Mouse (Mus musculus) c-Kit-negative CD71-positive TER-119-positive erythroid progenitor cells, embryonic 14.5 days (primary cell): ENCODE data around the gene Sptan1.

ENCODE experiments used
- DNase-seq: peaks from one replicate; pipeline ENCODE4 v3.0.0-alpha.2; 2013; ENCODE audit warnings: low read depth, low spot score

Gene Sptan1

DNA sequence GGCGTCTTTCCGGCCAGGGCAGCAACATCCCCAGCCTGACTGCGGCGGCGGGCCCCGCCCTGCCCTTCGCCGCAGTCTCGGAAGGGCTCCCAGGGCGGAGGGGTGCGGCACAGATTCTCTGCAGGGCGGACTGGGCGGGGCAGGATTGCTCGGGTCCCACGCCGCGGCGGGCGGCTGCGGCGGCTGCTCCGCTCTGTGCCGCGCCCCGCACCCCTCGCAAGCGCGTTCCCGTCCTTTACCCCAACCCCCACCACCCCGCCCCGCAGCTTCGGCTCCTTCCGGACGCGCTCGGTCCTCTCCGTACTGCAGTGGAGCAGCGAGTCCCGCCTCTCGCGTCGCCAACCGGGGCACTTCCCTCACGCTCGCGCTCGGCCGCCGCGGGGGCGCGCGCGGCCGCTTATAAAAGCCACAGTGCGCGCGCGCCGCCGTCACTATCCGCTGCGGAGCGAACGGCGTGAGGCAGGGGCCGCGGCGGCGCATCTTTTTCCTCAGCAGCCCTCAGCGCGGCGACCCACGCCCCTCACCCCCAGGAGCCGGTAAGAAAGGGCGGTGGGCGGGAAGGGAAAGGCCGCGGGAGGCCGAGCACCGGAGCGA is at the start of gene Sptan1:
Gene Sptan1 (plus strand): TSS at position 311 of the 594 bp plus-strand sequence.
- peak; percentile 31 for DNase-seq

DNA sequence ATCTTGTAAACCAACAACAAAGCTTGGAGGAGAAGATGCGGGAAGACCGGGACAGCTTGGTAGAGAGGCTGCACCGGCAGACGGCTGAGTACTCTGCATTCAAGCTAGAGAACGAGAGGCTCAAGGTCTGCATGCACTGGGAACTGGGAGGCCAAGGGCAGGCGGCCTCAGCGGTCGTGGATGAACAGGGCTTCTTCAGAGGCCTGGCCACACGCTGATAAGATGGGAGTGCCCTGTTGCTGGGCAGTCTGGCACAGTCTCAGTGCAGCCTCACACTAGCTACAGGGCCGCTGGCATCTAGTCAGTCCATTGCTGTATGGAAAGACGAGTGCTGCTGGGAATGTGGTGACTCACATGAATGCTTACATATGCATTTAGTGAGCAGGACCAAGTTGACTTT is 47.7 kb upstream of the Sptan1 start:
- DNase-seq: peak; percentile 37

DNA sequence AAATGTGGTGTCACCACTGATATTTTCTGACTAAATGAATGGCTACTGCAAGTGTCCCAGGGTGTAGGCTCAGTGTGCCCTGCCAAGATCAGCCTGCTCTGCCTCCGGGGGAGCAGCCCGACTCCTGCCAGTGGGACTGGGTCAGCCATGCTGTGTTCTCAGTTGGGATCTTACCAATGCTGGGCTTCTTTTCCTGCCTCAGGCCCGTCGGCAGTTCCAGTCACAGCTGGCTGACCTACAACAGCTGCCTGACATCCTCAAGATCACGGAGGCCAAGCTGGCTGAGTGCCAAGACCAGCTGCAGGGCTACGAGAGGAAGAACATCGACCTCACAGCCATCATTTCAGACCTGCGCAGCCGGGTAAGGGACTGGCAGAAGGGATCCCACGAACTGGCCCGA is 43.3 kb upstream of the Sptan1 start:
- DNase-seq: no peak

DNA sequence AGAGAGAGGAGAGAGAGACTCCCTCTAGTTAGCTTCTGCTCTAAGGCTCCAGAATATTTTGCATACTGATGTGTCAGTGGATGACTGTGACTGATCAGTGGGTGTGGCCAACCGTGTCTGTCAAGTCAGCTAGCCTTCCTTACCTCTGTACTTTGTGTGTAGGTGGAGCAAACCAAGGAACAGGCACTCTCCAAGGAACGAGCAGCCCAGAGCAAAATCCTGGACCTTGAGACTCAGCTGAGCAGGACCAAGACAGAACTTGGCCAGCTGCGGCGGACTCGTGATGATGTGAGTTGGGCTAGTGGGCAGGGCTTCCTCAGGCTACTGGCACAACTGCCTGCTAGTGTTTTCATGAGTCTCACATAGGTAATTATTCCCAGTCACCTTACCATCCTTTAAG is 38.8 kb upstream of the Sptan1 start:
- DNase-seq: no peak

DNA sequence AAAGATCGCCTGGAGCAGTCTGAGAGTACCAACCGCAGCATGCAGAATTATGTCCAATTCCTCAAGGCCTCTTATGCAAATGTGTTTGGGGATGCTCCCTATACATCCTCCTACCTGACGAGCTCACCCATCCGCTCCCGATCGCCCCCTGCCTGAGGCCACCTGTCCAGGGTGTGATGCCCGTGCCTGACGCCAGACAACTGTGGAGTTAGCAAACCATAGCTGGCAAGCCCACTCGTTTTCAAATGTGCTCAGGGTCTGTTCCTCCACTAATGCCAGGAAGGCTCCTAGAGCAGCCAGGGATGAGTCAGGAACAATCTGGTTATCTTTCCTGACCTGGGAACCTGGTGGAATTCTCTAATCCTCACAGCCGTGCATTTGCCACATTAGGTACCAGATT is 34.9 kb upstream of the Sptan1 start:
- no peak for DNase-seq

DNA sequence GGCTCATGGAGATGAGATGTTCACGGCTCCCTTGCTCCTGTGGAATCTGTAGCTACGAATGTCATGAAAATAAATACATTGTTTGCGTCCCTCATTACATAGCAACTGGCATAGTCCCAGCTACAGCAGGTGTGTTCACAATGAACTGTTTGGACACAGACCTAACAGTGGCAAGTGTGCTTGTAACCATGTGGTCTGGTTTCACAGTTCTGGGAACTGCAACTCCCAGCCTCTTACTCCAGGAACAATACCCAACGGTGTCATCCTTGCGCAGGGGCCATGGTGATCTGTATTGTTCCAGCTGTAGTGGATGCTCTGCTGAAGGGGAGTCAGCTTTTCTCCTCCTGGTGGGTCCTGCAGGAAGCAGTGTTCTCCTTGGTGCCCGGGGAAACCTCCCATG is 34.2 kb upstream of the Sptan1 start:
- no peak for DNase-seq

DNA sequence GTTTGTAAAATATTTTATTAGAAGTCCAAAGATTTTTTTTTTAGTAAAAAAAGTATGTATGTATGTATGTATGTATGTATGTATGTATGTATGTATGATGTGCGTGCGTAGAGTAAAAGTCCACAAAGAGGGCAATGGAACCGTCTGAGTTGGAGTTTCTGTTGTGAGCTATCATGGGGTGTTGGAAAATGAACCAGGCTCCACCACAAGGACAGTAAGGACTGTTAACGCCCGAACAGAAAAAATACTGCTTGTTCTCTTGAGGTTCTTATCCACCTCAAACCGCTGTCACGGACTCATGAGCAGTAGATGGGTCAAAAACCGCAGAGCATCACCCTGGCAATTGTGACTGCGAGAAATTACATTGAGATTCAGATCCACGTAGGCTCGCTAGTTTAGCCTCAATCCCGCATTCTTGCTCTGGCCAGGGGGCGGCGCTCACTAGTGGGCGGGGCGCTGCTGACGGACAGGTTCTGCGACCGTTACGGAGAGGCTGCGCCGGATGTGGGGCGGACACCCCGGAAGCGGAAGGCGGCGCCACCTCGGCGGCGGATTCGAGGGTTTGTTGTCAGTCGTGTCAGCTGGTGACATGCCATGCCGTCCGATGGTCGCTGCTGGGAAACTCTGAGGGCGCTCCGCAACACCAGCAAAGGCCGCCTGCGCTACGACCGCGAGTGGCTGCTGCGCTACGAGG is 30.3 kb upstream of the Sptan1 start, which contains the start of gene Gle1:
Gene Gle1 (plus strand): TSS at position 521 of the 694 bp plus-strand sequence.
- DNase-seq: peak; percentile 84

DNA sequence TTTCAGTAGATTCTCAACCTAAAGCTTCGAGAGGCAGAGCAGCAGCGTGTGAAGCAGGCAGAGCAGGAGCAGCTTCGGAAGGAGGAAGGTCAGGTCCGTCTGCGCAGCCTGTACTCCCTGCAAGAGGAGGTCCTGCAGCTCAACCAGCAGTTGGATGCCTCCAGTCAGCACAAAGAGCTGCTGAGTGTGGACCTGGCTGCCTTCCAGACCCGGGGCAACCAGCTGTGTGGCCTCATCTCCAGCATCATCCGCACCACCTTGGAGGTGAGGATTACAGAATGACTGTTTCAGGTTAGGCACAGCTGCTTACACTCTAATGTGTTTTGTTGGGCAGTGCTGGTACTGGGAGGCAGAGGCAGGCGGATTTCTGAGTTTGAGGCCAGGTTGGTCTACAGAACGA is 25.3 kb upstream of the Sptan1 start:
- no peak for DNase-seq

DNA sequence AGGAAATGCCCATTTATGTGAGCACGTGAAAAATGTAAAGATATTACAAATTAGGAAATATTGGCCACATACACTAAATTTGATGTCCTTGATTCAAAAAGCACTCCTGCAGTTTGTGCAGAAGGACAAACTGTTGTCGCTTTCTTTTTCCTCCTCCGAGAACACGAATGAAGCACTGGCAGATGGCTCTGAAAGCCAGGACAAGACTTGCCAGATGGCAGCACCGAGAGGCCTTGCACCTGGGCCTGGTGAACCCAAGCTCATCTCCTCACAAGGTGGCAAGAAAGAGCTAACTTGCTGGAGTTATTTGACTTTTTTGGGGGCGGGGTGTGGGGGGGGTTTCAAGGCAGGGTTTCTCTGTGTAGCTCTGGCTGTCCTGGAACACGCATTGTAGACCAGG is 24.5 kb upstream of the Sptan1 start:
- no peak for DNase-seq

DNA sequence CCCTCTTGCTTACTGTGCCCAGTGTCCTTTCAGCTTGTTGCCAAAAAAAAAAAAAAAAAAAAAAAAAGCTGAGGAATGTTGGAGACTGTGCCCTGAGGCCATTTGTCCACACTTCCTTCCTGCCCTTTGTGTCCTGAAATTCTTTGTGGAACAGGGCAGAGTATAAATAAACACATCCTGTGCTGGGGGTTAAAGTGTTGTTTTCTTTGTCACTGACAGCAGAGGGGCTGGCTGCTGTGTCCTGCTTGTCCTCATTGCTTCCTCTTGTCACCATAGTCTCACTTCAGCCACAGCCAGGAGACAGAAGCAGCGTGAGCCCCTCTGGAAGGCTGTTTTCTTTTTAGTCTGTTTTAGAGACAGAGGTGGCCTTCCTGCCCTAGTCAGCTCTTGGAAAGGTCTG is 20.6 kb upstream of the Sptan1 start:
- DNase-seq: no peak

DNA sequence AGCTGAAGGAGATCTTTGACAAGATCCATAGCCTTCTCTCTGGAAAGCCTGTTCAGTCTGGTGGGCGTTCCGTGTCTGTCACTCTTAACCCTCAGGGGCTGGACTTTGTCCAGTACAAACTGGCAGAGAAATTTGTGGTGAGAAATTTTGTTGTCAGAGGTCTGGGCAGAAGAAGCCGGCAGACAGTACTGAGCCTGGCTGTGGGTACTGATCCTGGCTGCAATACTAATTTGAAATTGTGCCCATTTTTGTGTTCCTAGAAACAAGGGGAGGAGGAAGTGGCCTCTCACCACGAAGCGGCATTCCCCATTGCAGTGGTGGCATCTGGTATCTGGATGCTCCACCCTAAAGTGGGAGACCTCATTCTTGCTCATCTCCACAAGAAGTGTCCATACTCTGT is 16.5 kb upstream of the Sptan1 start:
- DNase-seq: no peak

DNA sequence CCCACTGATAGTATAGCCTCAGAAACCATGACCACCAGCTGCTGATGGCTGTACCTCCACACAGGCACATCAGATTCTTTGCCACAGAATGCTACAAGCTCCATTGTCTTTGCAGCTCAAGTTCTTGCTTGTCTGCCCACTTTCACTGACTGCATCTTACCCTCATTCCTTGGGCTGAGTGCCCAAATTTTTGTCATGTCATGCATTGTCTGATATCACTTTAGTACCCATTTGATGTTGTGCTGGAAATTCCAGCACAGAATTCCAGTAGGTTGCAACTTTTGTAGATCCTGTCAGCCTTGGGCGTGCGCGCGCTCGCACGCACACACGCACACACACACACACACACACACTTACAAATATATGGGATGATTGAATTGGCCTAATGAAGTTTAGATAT is 4.1 kb upstream of the Sptan1 start:
- DNase-seq: no peak

DNA sequence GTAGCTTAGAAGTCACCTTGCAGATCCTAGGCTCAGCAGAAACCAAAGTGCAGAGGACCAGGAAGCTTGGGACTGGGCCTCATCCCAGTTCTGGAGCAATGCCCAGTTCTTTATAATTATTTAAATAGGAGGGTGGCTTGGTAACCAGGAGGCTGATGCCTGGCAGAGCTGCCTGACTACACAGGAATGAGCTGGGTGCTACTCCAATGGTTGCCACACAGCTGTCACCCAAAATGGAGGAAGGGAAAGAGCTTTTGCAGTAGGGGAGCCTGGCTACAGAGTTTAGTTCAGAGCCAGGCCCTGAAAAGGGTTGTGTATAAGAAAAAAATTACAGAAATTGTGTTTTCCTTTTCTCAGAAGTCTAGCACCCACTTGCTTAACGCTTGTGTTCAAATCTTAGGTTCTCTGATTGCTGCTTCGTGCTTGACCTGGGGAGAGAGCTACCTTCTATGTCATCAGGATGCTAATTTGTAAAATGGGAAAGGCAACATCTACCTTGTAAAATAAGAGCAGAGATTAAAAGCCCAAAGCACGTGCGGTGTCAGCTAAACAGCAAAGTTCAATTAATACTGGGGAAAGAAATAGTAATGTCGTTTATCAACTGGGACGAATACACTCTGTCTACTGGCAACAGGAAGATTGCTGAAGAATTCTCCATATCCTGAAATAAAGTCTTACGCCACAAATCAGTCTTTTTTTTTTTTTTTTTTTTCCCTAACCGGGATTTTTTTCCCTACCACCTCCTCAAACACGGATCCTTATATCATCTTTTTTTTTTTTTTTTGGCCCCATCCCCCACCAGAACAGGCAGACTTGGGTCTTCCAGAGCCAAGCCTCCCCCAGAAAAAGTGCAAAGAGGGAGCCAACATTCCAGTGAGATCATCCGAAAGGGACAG is 758 bp upstream of the Sptan1 start:
- DNase-seq: no peak

DNA sequence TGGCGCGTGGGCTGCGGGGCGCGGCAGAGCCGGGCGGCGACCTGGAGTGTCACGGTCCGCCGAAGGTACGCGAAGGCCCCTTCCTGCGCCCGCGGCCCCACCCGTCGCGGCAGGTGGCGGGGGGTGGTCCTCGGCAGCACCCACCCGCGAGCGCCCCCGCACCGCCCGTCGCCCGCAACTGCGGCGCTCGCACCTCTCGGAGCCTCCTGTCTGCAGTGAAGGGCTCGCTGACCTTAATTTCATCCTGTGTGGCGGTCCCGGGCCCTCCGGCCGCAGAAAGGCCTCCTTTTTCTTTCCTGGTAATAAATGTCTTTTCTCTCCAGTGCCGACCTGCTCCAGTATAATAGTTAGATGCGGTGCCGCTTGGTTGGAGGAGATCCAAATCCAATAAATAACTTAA is 546 bp downstream of the Sptan1 start:
- DNase-seq: no peak

DNA sequence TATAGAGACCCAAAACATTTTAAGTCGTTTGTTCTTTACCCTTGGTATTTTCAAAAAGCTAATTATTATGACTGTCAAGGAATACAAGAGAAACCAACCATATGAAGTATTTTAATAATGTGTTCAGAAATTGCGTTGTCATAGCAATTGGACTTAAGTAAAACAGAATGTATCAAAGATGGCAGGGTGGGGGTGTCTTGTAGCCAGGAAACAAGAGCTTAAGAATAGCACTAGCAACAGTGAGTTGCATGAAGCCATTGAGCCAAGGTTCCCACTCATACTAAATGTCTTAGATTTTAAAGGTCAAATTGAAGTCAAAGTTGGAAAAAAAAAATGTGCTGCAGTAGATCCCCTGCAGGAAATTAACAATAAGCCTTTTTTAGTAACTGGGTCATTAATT is 1.5 kb downstream of the Sptan1 start:
- no peak for DNase-seq

DNA sequence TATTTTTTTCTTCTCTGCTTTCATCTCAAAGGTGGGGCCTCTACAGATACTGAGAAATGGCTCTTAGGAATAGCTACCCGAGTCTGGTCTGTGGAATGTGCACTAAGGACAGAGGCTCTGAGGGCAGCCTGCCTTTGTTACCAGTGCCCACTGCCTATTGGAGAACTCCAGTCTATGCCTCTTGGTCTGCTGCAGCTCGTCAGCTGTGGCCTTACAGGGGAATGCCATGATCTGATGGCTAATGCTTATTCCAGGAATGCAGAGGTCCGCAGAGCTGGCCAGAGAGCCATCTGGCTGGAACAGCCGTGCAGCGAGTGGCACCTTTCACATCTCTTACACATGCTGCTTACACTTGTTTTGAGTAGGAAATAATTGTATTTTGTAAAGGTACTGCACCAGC is 2.4 kb downstream of the Sptan1 start:
- no peak for DNase-seq

DNA sequence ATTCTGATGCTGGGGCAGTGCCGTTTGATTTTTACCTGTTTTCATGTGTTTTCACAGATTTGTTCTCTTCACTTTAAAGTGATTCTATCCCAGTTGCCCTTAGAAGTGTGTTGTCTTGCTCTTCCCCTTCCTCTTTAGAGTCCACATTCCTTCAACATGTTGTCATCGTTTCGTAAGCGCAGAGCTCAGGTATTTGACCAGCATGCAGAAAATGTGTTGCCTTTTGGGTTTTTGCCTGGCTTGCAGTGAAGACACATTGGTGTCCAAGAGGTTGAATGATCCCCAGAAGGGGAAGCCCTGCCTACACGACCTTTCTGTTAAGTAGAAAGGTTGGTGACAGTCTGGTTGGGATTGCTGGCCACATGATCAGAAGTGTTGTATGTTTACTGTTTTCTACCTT is 3.3 kb downstream of the Sptan1 start:
- DNase-seq: no peak

DNA sequence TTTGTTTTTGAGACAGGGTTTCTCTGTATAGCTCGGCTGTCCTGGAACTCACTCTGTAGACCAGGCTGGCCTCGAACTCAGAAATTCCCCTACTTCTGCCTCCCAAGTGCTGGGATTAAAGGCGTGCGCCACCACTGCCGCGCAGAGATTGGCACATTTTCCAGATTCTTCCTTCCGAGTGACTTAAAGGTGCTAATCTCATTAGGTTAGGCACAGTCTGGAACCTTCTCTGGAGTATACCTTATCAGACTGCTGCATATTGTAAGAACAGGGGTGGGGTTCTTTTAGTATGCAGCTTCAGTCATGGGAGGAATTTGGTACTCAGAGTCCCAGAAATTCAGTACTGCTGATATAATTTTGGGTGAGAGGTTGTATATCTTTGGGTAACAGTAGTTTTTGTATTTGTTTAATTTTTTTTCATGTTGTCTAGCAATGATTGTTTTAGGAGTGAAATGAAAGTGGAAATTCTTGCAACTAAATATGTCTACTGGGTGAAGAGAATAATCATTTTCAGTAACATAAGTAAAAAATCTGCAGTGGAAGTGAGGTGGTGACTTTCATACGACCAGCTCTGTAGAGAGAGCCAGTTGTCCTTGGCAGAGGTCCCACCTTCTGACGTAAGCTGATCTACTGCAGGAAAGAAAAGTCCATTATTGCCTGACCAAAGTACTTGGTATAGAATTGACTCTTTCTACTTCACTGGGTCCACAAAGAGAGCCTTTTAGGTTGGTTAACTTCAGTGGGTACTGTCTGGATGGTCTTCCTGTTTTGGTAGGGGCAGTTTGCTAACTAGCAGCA is 6.7 kb downstream of the Sptan1 start:
- peak; percentile 20 for DNase-seq

DNA sequence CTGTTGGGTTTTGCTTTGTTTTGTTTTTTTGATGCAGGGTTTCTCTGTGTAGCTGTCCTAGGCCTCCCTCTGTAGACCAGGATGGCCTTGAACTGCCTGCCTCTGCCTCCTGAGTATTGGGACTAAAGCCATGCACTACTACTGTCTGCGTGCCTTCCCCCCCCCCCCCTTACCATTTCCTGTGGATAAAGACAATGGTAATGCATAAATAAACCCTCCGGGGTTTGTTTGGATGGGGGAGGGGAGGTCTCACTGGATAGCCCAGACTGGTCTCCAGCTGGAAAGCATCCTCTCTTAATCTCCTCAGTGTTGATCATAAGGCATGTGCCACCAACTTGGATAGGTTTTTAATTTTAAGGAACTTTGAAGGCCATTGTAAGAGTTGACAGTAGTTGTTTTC is 8.2 kb downstream of the Sptan1 start:
- no peak for DNase-seq

DNA sequence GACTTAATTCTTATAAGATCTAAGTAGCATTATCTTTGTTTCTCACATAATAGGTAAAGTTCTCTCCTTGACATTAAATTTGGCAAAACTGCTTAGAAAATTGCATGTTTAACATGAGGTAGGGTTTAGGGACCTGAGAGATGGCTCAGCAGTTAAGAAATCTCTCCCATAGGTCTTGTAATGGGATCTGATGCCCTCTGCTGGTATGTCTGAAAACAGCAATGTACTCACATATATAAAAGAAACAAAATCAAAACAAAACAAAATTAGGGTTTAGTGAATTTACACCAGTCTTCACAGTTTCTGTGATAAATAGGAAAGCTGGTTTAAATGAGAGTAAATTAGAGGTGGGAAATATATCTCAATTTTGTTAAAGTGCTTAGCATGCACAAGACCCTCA is 11.9 kb downstream of the Sptan1 start:
- DNase-seq: peak; percentile 22

DNA sequence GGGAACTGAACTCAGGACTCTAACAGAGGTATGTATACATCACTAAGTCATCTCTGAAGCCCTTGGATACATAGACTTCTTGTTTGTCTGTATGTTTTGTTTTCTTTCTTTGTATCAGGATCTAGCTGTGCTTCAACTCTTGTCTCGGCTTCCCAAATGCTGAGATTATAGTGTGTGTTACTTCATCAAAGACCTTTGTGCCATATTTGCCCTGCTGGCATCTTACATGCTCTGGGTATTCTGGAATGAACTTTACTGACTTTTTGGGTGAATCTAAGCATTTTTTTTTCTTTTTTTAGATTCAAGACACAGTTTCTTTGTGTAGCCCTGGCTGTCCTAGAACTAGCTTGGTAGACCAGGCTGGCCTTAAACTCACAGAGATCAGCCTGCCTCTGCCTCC is 15.3 kb downstream of the Sptan1 start:
- no peak for DNase-seq

DNA sequence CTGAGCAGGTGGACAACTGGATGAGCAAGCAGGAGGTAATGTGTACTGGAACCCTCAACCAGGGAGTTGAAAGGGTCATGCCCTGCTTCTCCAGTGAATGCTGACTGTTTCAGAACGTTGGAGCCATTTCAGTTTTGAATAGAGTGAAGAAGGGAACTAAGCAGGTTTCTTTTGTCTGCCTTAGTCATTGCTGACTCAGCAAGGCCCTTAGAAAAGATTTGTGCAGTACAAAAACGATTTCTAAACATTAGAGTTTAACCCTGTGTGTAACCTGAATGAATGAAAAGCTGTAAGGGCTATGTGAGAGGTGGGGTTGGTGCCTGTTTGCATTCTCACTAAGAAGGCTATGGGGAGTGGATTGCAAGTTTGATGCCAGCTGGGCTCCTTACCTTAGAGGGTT is 26.6 kb downstream of the Sptan1 start:
- DNase-seq: no peak
